Mouse (Mus musculus) frontal cortex, postnatal 25 days (tissue): ENCODE measurements around the gene Tgfa.

Experiments
- DNase-seq, 2 experiments: peaks; one replicate each; pipeline ENCODE4 v3.0.0; 2022; ENCODE audit warnings: low spot score in 2 of 2

Gene Tgfa

GRCm38 (mm10) chr6:86222381-86222780 is 27.4 kb downstream of the Tgfa start:
- DNase-seq: no peak

DNA sequence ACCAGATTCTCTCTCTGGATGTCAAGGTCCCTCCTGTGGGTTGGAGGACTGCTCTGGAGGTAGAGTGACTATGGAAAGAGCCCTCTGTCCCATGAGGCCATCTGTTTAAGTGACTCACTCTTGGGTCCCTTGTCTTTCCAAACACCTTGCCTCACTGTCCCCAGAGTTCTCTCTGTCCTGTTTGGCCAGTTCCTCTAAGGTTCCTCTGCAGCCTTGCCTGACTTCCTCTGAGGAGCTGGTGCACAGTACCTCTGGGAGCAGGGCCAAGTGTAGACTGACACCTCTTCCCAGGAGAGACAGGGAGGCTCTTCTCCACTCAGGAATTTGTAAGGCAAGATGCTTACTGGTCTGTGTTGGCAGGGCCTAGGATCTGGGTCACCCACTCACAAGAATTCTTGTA is 30.6 kb downstream of the Tgfa start:
- no peak for DNase-seq

DNA sequence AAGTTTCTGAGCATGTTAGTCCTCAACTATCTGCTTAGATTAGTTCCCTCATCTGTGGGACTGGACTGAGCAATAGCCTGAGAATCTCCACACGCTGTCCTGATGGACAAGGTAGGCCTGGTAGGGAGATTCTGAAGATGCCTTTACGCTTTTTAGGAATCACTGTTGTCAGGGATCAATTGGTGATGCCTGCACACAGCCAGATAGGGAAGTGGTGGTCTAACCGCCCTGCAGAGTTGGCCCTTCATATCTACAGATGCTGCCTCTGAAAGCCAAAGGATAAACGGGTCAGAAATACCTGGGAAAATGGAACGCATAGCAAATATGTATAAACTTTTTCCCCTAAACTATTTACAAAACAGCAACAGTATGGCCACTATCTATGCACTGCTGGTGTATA is 37.3 kb downstream of the Tgfa start:
- DNase-seq: no peak

GRCm38 (mm10) chr6:86233512-86234430 is 38.7 kb downstream of the Tgfa start:
- DNase-seq: no peak

DNA sequence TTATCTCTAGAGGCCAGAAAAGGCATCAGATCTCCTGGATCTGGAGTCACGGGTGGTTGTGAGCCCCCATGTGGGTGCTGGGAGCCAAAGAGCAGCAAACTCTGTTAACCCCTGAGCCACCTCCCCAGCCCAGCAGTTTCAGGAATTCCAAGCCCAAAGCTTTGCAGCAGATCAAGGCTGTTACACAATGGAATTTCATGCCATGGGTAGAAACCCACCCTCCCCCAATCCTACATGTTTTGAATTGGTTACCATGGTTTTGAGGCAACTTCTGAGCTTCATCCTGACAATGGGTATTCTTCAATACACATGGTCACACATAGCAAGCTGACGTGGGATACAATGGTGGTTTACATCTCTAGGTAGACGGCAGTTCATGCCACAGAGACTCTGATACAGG is 49.8 kb downstream of the Tgfa start:
- no peak for DNase-seq

GRCm38 (mm10) chr6:86245965-86246364 is 50.9 kb downstream of the Tgfa start:
- DNase-seq: no peak

DNA sequence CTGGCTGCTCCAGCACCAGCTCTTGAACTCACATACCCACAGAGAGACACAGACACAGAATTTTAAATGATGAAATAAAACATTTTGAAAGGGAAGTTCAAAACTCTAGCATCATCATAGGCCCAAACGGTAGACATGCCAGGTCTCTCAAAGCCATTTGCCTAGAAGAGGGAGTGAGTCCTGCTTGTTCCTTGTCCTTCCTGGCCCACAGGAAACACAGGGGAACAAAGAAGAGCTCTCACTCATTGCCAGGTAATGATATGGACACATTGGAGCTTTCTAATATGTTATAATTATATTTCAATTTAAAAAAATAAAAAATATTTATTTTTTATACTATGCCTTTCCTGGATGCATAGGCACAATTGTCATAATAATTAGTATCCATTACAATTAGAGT is 53.5 kb downstream of the Tgfa start:
- no peak for DNase-seq

- no peak for DNase-seq
Observed at GRCm38 (mm10) chr6:86249042-86249441, 54.0 kb downstream of the Tgfa start.

DNA sequence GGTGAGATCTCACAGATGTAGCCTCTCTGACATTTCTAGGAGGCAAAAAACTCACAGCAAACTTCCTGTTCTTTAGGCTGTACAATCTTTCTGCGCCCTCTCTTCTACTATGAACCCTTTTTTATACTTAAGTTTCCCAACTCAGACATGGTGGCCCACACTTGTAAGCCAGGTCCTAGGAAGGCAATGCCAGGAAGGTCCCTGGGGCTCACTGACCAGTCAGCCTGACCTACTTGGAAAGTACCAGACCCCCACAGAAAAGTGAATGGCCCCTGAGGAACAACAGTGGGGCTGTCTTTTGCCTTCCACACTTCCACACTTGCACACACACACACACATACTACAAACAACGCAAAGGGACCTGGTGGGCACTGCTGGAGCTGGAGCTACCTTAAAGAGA is 55.2 kb downstream of the Tgfa start:
- DNase-seq: no peak

DNA sequence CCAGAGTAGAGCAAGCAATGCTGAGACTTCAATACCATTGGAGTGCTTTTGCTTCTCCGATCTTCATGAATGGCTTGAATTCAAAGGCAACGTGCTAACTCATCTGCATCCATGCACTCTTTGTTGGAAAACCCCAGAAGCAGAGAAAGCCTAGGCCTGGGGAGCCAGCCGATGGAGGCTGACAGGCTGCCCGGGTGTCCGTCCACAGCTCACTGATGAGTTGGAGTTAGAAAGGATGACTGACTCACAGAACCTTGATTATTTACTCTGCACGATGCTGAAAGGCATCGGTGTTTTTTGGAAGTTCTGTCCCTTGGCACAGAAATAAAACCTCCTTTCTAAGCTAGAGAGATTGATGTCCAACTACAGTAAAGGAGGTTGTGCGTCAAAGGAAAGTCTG is 55.8 kb downstream of the Tgfa start:
- no peak for DNase-seq

DNA sequence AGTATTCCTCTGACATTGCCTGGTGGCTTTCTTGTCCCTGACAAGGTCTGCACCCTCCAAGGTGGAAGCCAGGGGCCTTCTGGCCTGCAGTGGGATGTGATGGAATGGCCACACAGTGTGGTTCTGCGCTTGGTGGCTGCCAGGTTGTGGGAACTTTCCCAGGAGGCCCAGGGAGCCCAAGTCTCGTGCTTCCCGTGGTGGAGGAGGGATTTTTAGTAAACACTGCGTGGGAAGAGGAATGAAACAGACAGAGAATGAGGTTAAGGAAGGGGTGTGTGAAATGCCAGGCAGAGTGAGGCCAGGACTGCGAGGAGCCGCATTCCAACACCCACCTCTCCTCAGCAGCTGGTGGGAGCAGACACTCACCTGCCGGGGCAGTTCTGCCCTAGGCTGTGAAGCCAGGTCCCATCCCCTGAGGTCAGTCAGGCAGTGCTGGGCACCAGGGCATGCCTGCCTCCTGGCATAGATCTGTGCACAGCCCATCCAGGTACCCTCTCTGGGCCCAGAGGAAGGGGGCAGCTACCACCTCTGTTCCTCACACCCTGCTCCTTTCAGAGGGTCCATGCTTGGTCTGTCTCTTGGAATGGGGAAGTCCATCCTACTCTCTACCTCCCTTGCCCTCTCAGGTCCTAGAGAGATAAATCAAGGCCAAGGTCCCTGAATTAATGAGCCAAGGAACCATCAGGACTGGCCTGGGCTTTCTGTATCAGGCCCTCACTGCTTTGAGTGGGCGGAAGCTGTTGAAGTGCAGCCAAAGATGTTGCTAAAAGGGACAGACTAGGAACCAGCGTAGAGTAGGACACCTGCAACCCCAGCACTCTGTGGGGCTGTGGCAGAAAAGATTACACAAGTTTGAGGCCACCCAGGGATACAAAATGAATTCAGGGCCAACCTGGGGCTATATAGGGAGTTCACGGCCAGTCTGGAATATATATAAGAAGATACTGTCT is 57.4 kb downstream of the Tgfa start:
- no peak for DNase-seq

GRCm38 (mm10) chr6:86255899-86256298 is 60.9 kb downstream of the Tgfa start:
- no peak for DNase-seq

GRCm38 (mm10) chr6:86259242-86259641 is 64.2 kb downstream of the Tgfa start:
- DNase-seq: no peak

- DNase-seq: no peak
Observed at GRCm38 (mm10) chr6:86260322-86261050, 65.5 kb downstream of the Tgfa start.

DNA sequence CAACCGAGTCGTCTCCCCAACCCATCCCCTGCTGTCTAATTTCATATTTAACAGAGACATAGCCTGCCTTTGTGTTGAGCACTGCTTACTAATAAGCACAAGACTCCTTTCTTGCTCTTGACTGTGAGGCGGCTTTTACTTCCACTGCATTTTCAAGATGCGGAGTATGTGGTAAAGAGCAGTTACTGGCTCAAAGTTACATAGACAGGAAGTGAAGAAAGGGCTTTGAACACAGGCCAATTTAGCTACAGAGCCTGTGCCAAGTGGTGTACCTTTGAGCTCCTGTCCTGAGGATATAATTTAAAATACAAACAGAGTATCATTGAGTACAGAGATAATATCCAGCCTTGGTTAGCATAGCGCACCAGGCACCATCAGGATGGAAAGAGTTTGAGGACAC is 71.8 kb downstream of the Tgfa start:
- no peak for DNase-seq

DNA sequence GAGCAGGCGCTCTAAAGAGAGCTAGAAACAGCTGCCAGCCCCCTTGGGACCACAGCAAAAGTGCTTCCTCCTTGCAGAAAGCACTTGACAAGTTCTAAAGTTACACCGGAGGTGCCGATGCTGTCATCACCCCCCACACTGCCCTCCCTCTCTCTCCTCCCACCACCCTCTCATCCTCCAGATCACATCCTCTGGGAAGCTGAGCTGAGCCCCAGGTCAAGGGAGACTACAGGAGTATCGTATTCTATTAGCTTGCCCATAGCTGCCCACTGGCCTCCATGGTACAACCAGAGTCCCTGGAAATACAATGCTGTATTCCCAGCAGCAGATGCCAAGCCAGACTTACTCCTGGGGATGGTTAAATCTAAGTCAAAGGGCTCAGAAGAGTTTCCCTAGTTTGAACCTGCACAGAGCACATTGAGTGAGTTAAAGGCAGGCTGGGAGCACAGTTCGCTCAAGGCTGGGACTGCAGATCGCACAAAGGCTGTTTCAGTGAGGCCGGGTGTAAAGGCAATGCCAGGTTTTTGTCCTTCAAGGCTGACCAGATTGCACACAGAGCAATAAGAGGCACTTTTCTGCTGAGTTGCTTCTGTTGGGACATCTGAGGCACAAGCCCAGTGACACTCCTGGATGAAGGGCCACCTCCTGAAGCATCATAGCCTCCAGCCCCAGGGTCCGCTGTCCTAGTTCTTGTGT is 75.5 kb downstream of the Tgfa start:
- DNase-seq: no peak

DNA sequence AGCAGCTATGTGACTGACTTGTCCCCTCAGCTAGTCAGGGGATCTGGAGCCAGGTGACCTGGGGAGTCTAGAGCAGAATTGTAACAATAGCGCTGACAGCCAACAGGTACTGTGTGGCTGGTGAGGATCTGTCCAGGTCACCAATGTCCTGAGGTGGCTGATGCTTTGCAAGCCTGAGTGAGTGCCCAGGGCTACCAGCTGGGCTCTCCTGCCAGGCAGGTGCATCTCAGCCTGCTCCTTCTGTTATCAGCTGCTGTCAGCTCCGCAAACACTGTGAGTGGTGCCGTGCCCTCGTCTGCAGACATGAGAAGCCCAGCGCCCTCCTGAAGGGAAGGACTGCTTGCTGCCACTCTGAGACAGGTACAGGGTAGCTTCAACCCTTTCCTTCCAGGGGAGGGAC is 76.1 kb downstream of the Tgfa start:
- no peak for DNase-seq

DNA sequence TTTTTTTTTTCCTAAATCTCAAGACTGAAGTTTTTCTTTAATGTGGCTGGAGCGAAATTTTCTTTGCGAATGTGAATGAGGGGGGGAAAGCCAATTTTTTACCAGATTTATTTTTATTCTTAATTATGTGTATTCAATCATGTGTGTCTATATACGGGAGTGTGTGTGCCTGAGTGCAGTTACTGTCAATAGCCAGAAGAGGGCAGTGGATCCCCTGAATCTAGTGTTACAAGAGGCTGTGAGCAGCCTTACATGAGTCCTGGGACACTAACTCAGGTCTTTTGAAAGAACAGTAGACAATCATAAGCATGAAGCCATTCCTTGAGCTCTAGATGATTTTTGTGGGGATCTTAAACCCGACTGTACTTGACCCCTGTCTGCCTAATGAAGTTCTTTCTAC is 80.7 kb downstream of the Tgfa start:
- no peak for DNase-seq

- DNase-seq: no peak
Observed at GRCm38 (mm10) chr6:86276816-86277215, 81.8 kb downstream of the Tgfa start.

DNA sequence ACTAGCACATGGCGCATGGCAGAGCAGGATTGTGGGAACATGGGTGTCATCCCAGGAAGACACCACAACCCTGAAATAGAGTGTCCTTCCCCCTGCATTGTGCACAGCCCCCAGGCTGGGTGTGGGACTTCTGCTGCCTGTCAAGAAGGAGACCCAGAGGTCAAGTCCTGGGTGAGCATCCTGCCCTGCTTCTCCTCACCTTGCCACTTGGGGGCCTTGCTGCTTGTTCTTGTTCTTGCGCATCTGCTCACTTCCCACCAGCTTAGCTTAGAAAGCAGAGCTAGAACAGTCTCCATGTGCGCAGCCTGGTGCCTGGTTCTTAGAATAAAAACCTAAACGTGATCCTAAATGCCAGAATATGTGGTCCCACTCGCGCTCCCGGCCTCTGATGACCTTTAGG is 82.6 kb downstream of the Tgfa start:
- DNase-seq: no peak

DNA sequence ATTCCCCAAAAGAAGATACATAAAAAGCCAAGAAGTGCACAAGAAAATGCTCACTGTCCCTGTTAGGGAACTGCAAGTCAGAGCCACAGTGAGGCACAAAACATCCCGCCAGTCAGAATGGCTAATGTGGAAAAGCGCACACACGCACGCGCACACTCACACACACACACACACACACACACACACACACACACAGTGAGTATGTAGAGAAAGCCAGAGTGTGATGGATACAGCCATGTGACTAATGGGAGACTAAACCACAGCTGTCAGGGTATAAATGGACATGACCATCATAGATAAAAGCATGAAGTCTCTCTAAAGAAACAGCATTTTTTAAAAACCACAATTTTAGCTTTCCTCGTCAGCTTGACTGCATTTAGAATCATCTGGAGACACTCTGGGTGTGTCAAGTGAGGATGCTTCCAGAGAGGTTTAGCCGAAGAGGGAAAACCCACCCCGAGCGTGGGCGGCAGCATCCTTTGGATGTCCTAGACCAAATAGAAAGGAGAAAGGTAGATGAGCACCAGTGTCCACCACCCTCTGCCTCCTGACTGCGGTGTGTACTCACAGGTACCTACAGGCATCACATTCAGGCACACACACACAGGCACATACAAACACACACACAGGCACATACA is 86.7 kb downstream of the Tgfa start:
- DNase-seq: peak in 1 of 2 experiments; percentile 13
